Mouse (Mus musculus): ENCODE data around the gene Ccdc38. TPM values are rescaled to one million over a fixed set of nuclear protein-coding genes. Genes with fewer than 3 reads are reported as not detected.

The Ccdc38 gene
- polyA plus RNA-seq (2017; shearing (Covaris generic)), result 0.57 TPM

GRCm38 (mm10) chr10:93540431-93541210 lies at the start of gene Ccdc38:
Gene Ccdc38, plus strand, starts transcription at chr10:93540632.

GRCm38 (mm10) chr10:93539775-93540430 lies 529 bp upstream of the Ccdc38 start, which contains the start of gene Amdhd1:
Gene Amdhd1, minus strand, starts transcription at chr10:93540033.

DNA sequence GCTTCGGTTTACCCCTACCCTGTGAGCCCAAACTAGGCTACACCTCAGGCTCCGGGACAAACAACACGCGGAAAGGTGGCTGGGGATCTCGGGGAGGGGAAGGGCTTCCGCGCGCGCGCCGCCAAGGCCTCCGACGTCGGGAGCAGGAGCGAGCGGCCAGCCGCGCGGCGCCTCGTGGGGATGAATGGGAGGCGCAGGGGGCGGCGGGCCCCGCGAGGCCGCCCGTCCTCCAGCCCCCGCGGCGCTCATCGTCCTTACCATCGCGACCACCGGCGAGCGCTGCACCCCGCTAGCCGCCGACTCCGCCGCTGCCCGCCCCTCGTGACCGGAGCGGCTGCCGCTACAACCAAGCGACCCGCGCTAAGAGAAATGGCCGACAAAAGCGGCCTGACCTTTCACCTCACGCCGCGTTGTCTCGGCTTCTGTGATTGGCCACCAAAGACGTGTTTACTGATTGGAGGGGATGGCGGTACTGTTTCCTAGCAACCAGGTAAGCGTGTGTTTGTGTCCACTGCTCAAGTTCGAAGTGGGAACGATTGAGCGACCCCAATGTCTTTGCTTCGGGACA lies 48.9 kb downstream of the Ccdc38 start, which contains the start of gene Snrpf:
Snrpf (minus strand) TSS at position 426 of the 568 bp plus-strand sequence.

Other genes starting within 250 kb of the Ccdc38 start
- 31.1 TPM for gene Elk3, start 229.5 kb upstream of the Ccdc38 start, polyA plus RNA-seq (2017; shearing (Covaris generic))
- gene Lta4h, start 87.2 kb upstream of the Ccdc38 start, polyA plus RNA-seq (2017; shearing (Covaris generic)), result 134 TPM
- not detected for gene Hal, start 51.9 kb upstream of the Ccdc38 start, polyA plus RNA-seq (2017; shearing (Covaris generic))
- gene Amdhd1, start 599 bp upstream of the Ccdc38 start, polyA plus RNA-seq (2017; shearing (Covaris generic)), result not detected
- gene Snrpf, start 49.1 kb downstream of the Ccdc38 start, polyA plus RNA-seq (2017; shearing (Covaris generic)), result 43.3 TPM
- not detected for gene Ntn4, start 100.0 kb downstream of the Ccdc38 start, polyA plus RNA-seq (2017; shearing (Covaris generic))